Mouse (Mus musculus) lung, embryonic 14.5 days (tissue): ENCODE data around the gene Casp8ap2. TPM values are rescaled to one million over a fixed set of nuclear protein-coding genes. Genes with fewer than 3 reads are reported as not detected.

Experiments used
- ATAC-seq: fragments of 200-750 bp; cut with Nextera tagmentation; 2 replicates; pipeline ENCODE4 v1.8.0; 2017; ENCODE audit warnings: mild to moderate bottlenecking, moderate TSS enrichment, moderate library complexity; ENCODE audit not compliant: insufficient read depth
- DNase-seq: peaks from one replicate; pipeline ENCODE4 v3.0.0-alpha.2; 2015
- H3K27ac ChIP-seq: fragments of 300-500 bp; sonication (generic); 2 replicates; pipeline ENCODE4 v1.5.1; 2014; ENCODE audit warnings: low read depth, mild to moderate bottlenecking, moderate library complexity
- H3K27me3 ChIP-seq: fragments of 300-500 bp; sonication (generic); 2 replicates; pipeline ENCODE4 v1.6.1; 2014; ENCODE audit warnings: low read length, control low read depth; ENCODE audit not compliant: insufficient read depth
- H3K36me3 ChIP-seq: fragments of 300-500 bp; sonication (generic); 2 replicates; pipeline ENCODE4 v1.6.1; 2014; ENCODE audit warnings: control low read depth; ENCODE audit not compliant: insufficient read depth
- H3K4me1 ChIP-seq: fragments of 300-500 bp; sonication (generic); 2 replicates; pipeline ENCODE4 v1.6.1; 2014; ENCODE audit warnings: antibody characterized with exemption, control low read depth; ENCODE audit not compliant: insufficient read depth
- H3K4me2 ChIP-seq: fragments of 300-500 bp; sonication (generic); 2 replicates; pipeline ENCODE4 v1.6.1; 2014; ENCODE audit warnings: mild to moderate bottlenecking
- H3K4me3 ChIP-seq: fragments of 300-500 bp; sonication (generic); 2 replicates; pipeline ENCODE4 v1.5.1; 2014; ENCODE audit warnings: low read depth, low read length
- H3K9ac ChIP-seq: fragments of 300-500 bp; sonication (generic); 2 replicates; pipeline ENCODE4 v1.6.1; 2014
- H3K9me3 ChIP-seq: fragments of 300-500 bp; sonication (generic); 2 replicates; pipeline ENCODE4 v1.6.1; 2016; ENCODE audit warnings: low read depth, low read length, control low read depth
- CTCF ChIP-seq: IDR thresholded peaks from 2 replicates; pipeline ENCODE4 v1.5.1; 2016; ENCODE audit warnings: antibody characterized with exemption, low read depth
- WGBS: fragments of 180-500 bp; shearing (Covaris S2); extraction: QIAGEN DNeasy Blood & Tissue Kit; methylation state at CpG from one replicate; pipeline ENCODE4 v1.1.7; 2014; 5-methylcytosine and 5-hydroxymethylcytosine counted together
- polyA plus RNA-seq: library from polyadenylated mRNA; unstranded; fragments of >200 nt; fragmentation: Nextera tagmentation; extraction: Ambion mirVana; gene quantifications from 2 replicates; pipeline ENCODE4 v1.2.1, GENCODE M21; 2014

Gene Casp8ap2
- 54.3 and 62.3 TPM in 2 replicates for polyA plus RNA-seq

GRCm38 (mm10) chr4:32615034-32615881 is at the start of gene Casp8ap2:
Gene Casp8ap2, plus strand, starts transcription at chr4:32615451.
- peak; percentile 100 for ATAC-seq

GRCm38 (mm10) chr4:32569054-32569453 is 46.2 kb upstream of the Casp8ap2 start:
- DNase-seq, result no peak
- TF ChIP-seq CTCF, result no peak
- no peaks in the 10 kb centered on the region for H3K27me3 ChIP-seq
- no peaks in the 10 kb centered on the region for H3K9me3 ChIP-seq
- no peaks in the 10 kb centered on the region for H3K4me1 ChIP-seq
- ATAC-seq, result no peak
- H3K27ac ChIP-seq, result no peak overlapping the region
- no peak overlapping the region for H3K4me3 ChIP-seq
- H3K36me3 ChIP-seq, result no peaks in the 10 kb centered on the region
- H3K9ac ChIP-seq, result no peak overlapping the region
- 86% methylated on average over 4 of the region's 4 CpGs for WGBS
- no peak overlapping the region for H3K4me2 ChIP-seq

More at GRCm38 (mm10) chr4:32615034-32615881, at the start of gene Casp8ap2:
- no peaks in the 10 kb centered on the region for H3K9me3 ChIP-seq
- under 1% methylated on average over 67 of the region's 67 CpGs for WGBS
- H3K9ac ChIP-seq, result peak within 1 kb of the TSS; percentile 88
- DNase-seq, result peak; percentile 100
- peaks cover 17% of the 10 kb centered on the region for H3K36me3 ChIP-seq
- H3K27ac ChIP-seq, result peak within 1 kb of the TSS; percentile 83
- H3K4me3 ChIP-seq, result peak within 1 kb of the TSS; percentile 94
- H3K4me2 ChIP-seq, result peak within 1 kb of the TSS; percentile 79
- TF ChIP-seq CTCF, result no peak
- H3K4me1 ChIP-seq, result no peaks in the 10 kb centered on the region
- H3K27me3 ChIP-seq, result no peaks in the 10 kb centered on the region

GRCm38 (mm10) chr4:32569995-32570938 is 45.0 kb upstream of the Casp8ap2 start:
- H3K27me3 ChIP-seq, result no peaks in the 10 kb centered on the region
- DNase-seq (peak; percentile 62), ATAC-seq (peak; percentile 40; the same call in 1 of the 2 replicates)
- 50% methylated on average over 17 of the region's 17 CpGs for WGBS
- no peak overlapping the region for H3K4me3 ChIP-seq
- no peak overlapping the region; the same call in 1 of the 2 replicates for H3K9ac ChIP-seq
- no peak overlapping the region for H3K27ac ChIP-seq
- TF ChIP-seq CTCF, result peak; percentile 55
- H3K4me2 ChIP-seq, result no peak overlapping the region
- H3K36me3 ChIP-seq, result 0 out of 2 replicates have a peak, but pooled peaks cover 2% of the 10 kb centered on the region
- H3K9me3 ChIP-seq, result no peaks in the 10 kb centered on the region
- H3K4me1 ChIP-seq, result no peaks in the 10 kb centered on the region

GRCm38 (mm10) chr4:32570939-32571317 is 44.3 kb upstream of the Casp8ap2 start:
- no peak for TF ChIP-seq CTCF
- Histone ChIP-seq H3K9ac (no peak overlapping the region; the same call in 1 of the 2 replicates), H3K27me3 (no peaks in the 10 kb centered on the region), H3K36me3 (0 out of 2 replicates have a peak, but pooled peaks cover 5% of the 10 kb centered on the region), H3K9me3 (no peaks in the 10 kb centered on the region), H3K27ac (no peak overlapping the region), H3K4me2 (no peak overlapping the region), H3K4me3 (no peak overlapping the region), H3K4me1 (no peaks in the 10 kb centered on the region)
- no peak for DNase-seq
- no peak for ATAC-seq
- WGBS, result 47% methylated on average over 8 of the region's 8 CpGs

GRCm38 (mm10) chr4:32571441-32571840 is 43.8 kb upstream of the Casp8ap2 start:
- no peak for TF ChIP-seq CTCF
- 44% methylated on average over 3 of the region's 3 CpGs for WGBS

GRCm38 (mm10) chr4:32572118-32572517 is 43.1 kb upstream of the Casp8ap2 start:
- H3K27ac ChIP-seq, result no peak overlapping the region
- no peak overlapping the region for H3K4me3 ChIP-seq
- no peaks in the 10 kb centered on the region for H3K9me3 ChIP-seq
- H3K4me1 ChIP-seq, result no peaks in the 10 kb centered on the region
- no peak overlapping the region for H3K9ac ChIP-seq
- WGBS, result 41% methylated on average over 1 of the region's 1 CpGs
- peak; percentile 77 for TF ChIP-seq CTCF
- H3K27me3 ChIP-seq, result no peaks in the 10 kb centered on the region
- no peak overlapping the region for H3K4me2 ChIP-seq
- peak; percentile 51 for ATAC-seq
- DNase-seq, result peak; percentile 81
- H3K36me3 ChIP-seq, result 0 out of 2 replicates have a peak, but pooled peaks cover 12% of the 10 kb centered on the region

More at GRCm38 (mm10) chr4:32571441-32571840, 43.8 kb upstream of the Casp8ap2 start:
- Histone ChIP-seq H3K27me3 (no peaks in the 10 kb centered on the region), H3K36me3 (0 out of 2 replicates have a peak, but pooled peaks cover 10% of the 10 kb centered on the region), H3K4me2 (no peak overlapping the region), H3K4me1 (no peaks in the 10 kb centered on the region), H3K27ac (no peak overlapping the region), H3K9ac (no peak overlapping the region), H3K9me3 (no peaks in the 10 kb centered on the region), H3K4me3 (no peak overlapping the region)
- DNase-seq (no peak), ATAC-seq (no peak)
